Mouse (Mus musculus): ENCODE data around the gene Adcy4. TPM values are rescaled to one million over a fixed set of nuclear protein-coding genes. Genes with fewer than 3 reads are reported as not detected.

The Adcy4 gene
- polyA plus RNA-seq, 1 experiment from 2014 or later: 20.8 TPM

DNA sequence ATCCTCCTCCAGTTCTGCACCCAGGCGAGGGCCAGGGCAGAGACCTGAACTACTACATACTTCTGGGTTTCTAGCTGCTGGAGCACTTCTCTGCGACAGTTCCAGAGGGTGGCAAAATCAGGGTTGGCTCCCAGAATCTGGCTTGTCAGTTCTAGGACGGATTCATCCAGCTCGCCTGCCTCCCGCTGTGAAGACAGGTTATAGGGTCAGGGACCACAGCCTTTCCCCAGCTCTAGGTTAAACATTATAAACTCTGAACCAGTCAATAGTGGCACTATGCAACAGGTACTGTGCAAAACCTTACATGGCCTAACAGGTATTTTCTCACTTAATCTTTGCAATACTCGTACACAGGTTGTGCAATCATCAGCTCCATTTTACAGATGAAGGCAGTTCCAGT, 62.8 kb downstream of the Adcy4 start:
- H3K9ac ChIP-seq (ENCODE audit: low read length): peak overlapping the region; percentile 90; the same call in 1 of the 2 replicates
- WGBS: 67% methylated on average over 6 of the region's 6 CpGs
- peaks cover 12% of the 10 kb centered on the region for H3K36me3 ChIP-seq (ENCODE audit: control insufficient read depth, insufficient read depth, low read length)
- H3K4me1 ChIP-seq (replicated peaks; ENCODE audit: control insufficient read depth, insufficient read depth, low read length): peaks cover 6% of the 10 kb centered on the region
- ATAC-seq (ENCODE audit: low read depth): no peak
- no peaks in the 10 kb centered on the region for H3K27me3 ChIP-seq (ENCODE audit: control insufficient read depth, insufficient read depth, low read depth, low read length)
- no peaks in the 10 kb centered on the region for H3K9me3 ChIP-seq (ENCODE audit: control insufficient read depth, low read length)
- peak overlapping the region; percentile 73 for H3K4me2 ChIP-seq (ENCODE audit: low read depth, low read length)
- no peak overlapping the region for H3K27ac ChIP-seq (ENCODE audit: low read length)
- H3K4me3 ChIP-seq (ENCODE audit: low read length): peak overlapping the region; percentile 88

- WGBS: 96% methylated on average over 12 of the region's 12 CpGs
These were observed 63.2 kb downstream of the Adcy4 start for GRCm38 (mm10) chr14:55720666-55721065.

DNA sequence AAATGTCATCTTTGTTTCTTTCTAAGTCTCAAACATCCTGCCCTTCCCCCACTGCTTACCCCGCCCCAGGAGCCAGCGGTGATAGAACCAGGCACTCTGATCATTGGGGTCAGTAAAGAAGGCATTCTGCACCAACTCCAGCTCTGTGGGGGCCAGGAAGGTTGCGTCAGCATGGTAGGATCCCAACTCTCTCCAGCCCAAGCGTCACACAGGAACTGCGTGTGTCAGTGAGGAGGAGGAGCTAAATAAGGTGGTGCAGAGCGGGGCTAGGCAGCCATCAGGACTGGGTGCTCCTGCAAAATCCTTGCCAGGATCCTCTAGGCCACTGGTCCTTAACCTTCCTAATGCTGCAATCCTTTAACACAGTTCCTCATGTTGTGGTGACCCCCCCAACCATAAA, 64.2 kb downstream of the Adcy4 start:
- WGBS: 84% methylated on average over 6 of the region's 6 CpGs
- Histone ChIP-seq H3K4me3 (ENCODE audit: low read length) (no peak overlapping the region), H3K4me1 (replicated peaks; ENCODE audit: control insufficient read depth, insufficient read depth, low read length) (peaks cover 11% of the 10 kb centered on the region), H3K4me2 (ENCODE audit: low read depth, low read length) (no peak overlapping the region), H3K27me3 (ENCODE audit: control insufficient read depth, insufficient read depth, low read depth, low read length) (no peaks in the 10 kb centered on the region), H3K27ac (ENCODE audit: low read length) (no peak overlapping the region), H3K9me3 (ENCODE audit: control insufficient read depth, low read length) (no peaks in the 10 kb centered on the region), H3K36me3 (ENCODE audit: control insufficient read depth, insufficient read depth, low read length) (peaks cover 12% of the 10 kb centered on the region), H3K9ac (ENCODE audit: low read length) (no peak overlapping the region)
- no peak for ATAC-seq (ENCODE audit: low read depth)

More at GRCm38 (mm10) chr14:55720666-55721065, 63.2 kb downstream of the Adcy4 start:
- H3K9ac ChIP-seq (ENCODE audit: low read length): no peak overlapping the region
- no peak overlapping the region for H3K4me2 ChIP-seq (ENCODE audit: low read depth, low read length)
- no peaks in the 10 kb centered on the region for H3K27me3 ChIP-seq (ENCODE audit: control insufficient read depth, insufficient read depth, low read depth, low read length)
- no peak overlapping the region for H3K4me3 ChIP-seq (ENCODE audit: low read length)
- no peak overlapping the region for H3K27ac ChIP-seq (ENCODE audit: low read length)
- peaks cover 6% of the 10 kb centered on the region for H3K4me1 ChIP-seq (replicated peaks; ENCODE audit: control insufficient read depth, insufficient read depth, low read length)
- peaks cover 12% of the 10 kb centered on the region for H3K36me3 ChIP-seq (ENCODE audit: control insufficient read depth, insufficient read depth, low read length)
- H3K9me3 ChIP-seq (ENCODE audit: control insufficient read depth, low read length): no peaks in the 10 kb centered on the region
- no peak for ATAC-seq (ENCODE audit: low read depth)

Other genes with a start within 250 kb of the Adcy4 start
- 65.3 and 69.4 TPM in 2 replicates for gene Pck2, start 243.8 kb downstream of the Adcy4 start, polyA plus RNA-seq (2015; fragmentation: Nextera tagmentation; extraction: Ambion mirVana)
- gene Dcaf11, start 224.1 kb downstream of the Adcy4 start, polyA plus RNA-seq (2015; fragmentation: Nextera tagmentation; extraction: Ambion mirVana): 72.9 and 81.6 TPM in 2 replicates
- 1.3 and 2.4 TPM in 2 replicates for gene A730061H03Rik, start 223.7 kb downstream of the Adcy4 start, polyA plus RNA-seq (2015; fragmentation: Nextera tagmentation; extraction: Ambion mirVana)
- gene Fitm1, start 208.5 kb downstream of the Adcy4 start, polyA plus RNA-seq (2015; fragmentation: Nextera tagmentation; extraction: Ambion mirVana): 4.7 and 5.2 TPM in 2 replicates
- 175 and 179 TPM in 2 replicates for gene Psme1, start 206.0 kb downstream of the Adcy4 start, polyA plus RNA-seq (2015; fragmentation: Nextera tagmentation; extraction: Ambion mirVana)
- gene Emc9, start 198.8 kb downstream of the Adcy4 start, polyA plus RNA-seq (2015; fragmentation: Nextera tagmentation; extraction: Ambion mirVana): 6.4 and 7.3 TPM in 2 replicates
- 247 and 250 TPM in 2 replicates for gene Psme2, start 193.0 kb downstream of the Adcy4 start, polyA plus RNA-seq (2015; fragmentation: Nextera tagmentation; extraction: Ambion mirVana)
- 17.6 and 18.1 TPM in 2 replicates for gene Rnf31, start 192.4 kb downstream of the Adcy4 start, polyA plus RNA-seq (2015; fragmentation: Nextera tagmentation; extraction: Ambion mirVana)
- 12.9 and 15.6 TPM in 2 replicates for gene Irf9, start 180.5 kb downstream of the Adcy4 start, polyA plus RNA-seq (2015; fragmentation: Nextera tagmentation; extraction: Ambion mirVana)
- gene Rec8, start 166.1 kb downstream of the Adcy4 start, polyA plus RNA-seq (2015; fragmentation: Nextera tagmentation; extraction: Ambion mirVana): 23.0 and 23.4 TPM in 2 replicates
- 72.5 and 78.7 TPM in 2 replicates for gene Ipo4, start 148.1 kb downstream of the Adcy4 start, polyA plus RNA-seq (2015; fragmentation: Nextera tagmentation; extraction: Ambion mirVana)
- gene Gm49378, start 146.2 kb downstream of the Adcy4 start, polyA plus RNA-seq (2015; fragmentation: Nextera tagmentation; extraction: Ambion mirVana): 1.5 and 1.8 TPM in 2 replicates
- 121 and 125 TPM in 2 replicates for gene Tm9sf1, start 140.3 kb downstream of the Adcy4 start, polyA plus RNA-seq (2015; fragmentation: Nextera tagmentation; extraction: Ambion mirVana)
- gene Tssk4, start 133.9 kb downstream of the Adcy4 start, polyA plus RNA-seq (2015; fragmentation: Nextera tagmentation; extraction: Ambion mirVana): 0.73 and 0.74 TPM in 2 replicates
- 52.0 and 57.0 TPM in 2 replicates for gene Mdp1, start 123.6 kb downstream of the Adcy4 start, polyA plus RNA-seq (2015; fragmentation: Nextera tagmentation; extraction: Ambion mirVana)
- gene Gmpr2, start 112.2 kb downstream of the Adcy4 start, polyA plus RNA-seq (2015; fragmentation: Nextera tagmentation; extraction: Ambion mirVana): 62.2 and 67.1 TPM in 2 replicates
- gene Nedd8, start 112.0 kb downstream of the Adcy4 start, polyA plus RNA-seq (2015; fragmentation: Nextera tagmentation; extraction: Ambion mirVana): 499 and 508 TPM in 2 replicates
- gene Tinf2, start 102.3 kb downstream of the Adcy4 start, polyA plus RNA-seq (2015; fragmentation: Nextera tagmentation; extraction: Ambion mirVana): 45.5 and 46.2 TPM in 2 replicates
- gene Tgm1, start 70.2 kb downstream of the Adcy4 start, polyA plus RNA-seq (2015; fragmentation: Nextera tagmentation; extraction: Ambion mirVana): 3.2 and 6.0 TPM in 2 replicates
- gene Rabggta, start 61.8 kb downstream of the Adcy4 start, polyA plus RNA-seq (2015; fragmentation: Nextera tagmentation; extraction: Ambion mirVana): 34.2 and 35.0 TPM in 2 replicates
- 88.5 and 95.0 TPM in 2 replicates for gene Dhrs1, start 38.4 kb downstream of the Adcy4 start, polyA plus RNA-seq (2015; fragmentation: Nextera tagmentation; extraction: Ambion mirVana)
- gene Nop9, start 38.4 kb downstream of the Adcy4 start, polyA plus RNA-seq (2015; fragmentation: Nextera tagmentation; extraction: Ambion mirVana): 32.6 and 37.8 TPM in 2 replicates
- 1.0 and 1.5 TPM in 2 replicates for gene Cideb, start 25.6 kb downstream of the Adcy4 start, polyA plus RNA-seq (2015; fragmentation: Nextera tagmentation; extraction: Ambion mirVana)
- gene Ltb4r2, start 22.7 kb downstream of the Adcy4 start, polyA plus RNA-seq (2015; fragmentation: Nextera tagmentation; extraction: Ambion mirVana): 0.20 and 0.23 TPM in 2 replicates
- 2.6 and 3.5 TPM in 2 replicates for gene Ltb4r1, start 18.1 kb downstream of the Adcy4 start, polyA plus RNA-seq (2015; fragmentation: Nextera tagmentation; extraction: Ambion mirVana)
- gene Ripk3, start 4.8 kb upstream of the Adcy4 start, polyA plus RNA-seq (2015; fragmentation: Nextera tagmentation; extraction: Ambion mirVana): 38.9 and 40.8 TPM in 2 replicates
- gene Nfatc4, start 39.0 kb upstream of the Adcy4 start, polyA plus RNA-seq (2015; fragmentation: Nextera tagmentation; extraction: Ambion mirVana): 48.2 and 48.5 TPM in 2 replicates
- gene Nynrin, start 69.9 kb upstream of the Adcy4 start, polyA plus RNA-seq (2015; fragmentation: Nextera tagmentation; extraction: Ambion mirVana): 16.9 and 18.8 TPM in 2 replicates
- 1.1 and 1.2 TPM in 2 replicates for gene Cbln3, start 100.3 kb upstream of the Adcy4 start, polyA plus RNA-seq (2015; fragmentation: Nextera tagmentation; extraction: Ambion mirVana)
- gene Khnyn, start 100.9 kb upstream of the Adcy4 start, polyA plus RNA-seq (2015; fragmentation: Nextera tagmentation; extraction: Ambion mirVana): 17.8 and 19.5 TPM in 2 replicates
- gene Sdr39u1, start 116.2 kb upstream of the Adcy4 start, polyA plus RNA-seq (2015; fragmentation: Nextera tagmentation; extraction: Ambion mirVana): 55.0 and 55.9 TPM in 2 replicates
- gene Cma1, start 160.6 kb upstream of the Adcy4 start, polyA plus RNA-seq (2015; fragmentation: Nextera tagmentation; extraction: Ambion mirVana): 6.5 and 8.9 TPM in 2 replicates
- gene Cma2, start 166.9 kb upstream of the Adcy4 start, polyA plus RNA-seq (2015; fragmentation: Nextera tagmentation; extraction: Ambion mirVana): not detected in 2 replicates
- not detected in 2 replicates for gene Mcpt1, start 233.9 kb upstream of the Adcy4 start, polyA plus RNA-seq (2015; fragmentation: Nextera tagmentation; extraction: Ambion mirVana)
- not detected in 2 replicates for gene Mcpt9, start 246.4 kb upstream of the Adcy4 start, polyA plus RNA-seq (2015; fragmentation: Nextera tagmentation; extraction: Ambion mirVana)